In genomic region chr2:65007396-65007795, GRCm38 (mm10) we compare ENCODE assay signal across 21 mouse cellular contexts. TPM values are rescaled to one million over a fixed set of nuclear protein-coding genes. Genes with fewer than 3 reads are reported as not detected.
DNase-seq lines count a peak whose midpoint lies in the region; ATAC-seq and TF ChIP-seq lines count a peak whose summit lies in the region.
"Had no signal": no experiment of that assay in that cellular context is flagged by ENCODE, and none has a peak within 500 bp of the region (broad histone marks: within the 10 kb centered on the region; RNA-seq: fewer than 3 reads in every experiment).

No protein-coding gene starts in this region.

- 0 out of 2 replicates have a peak, but pooled peaks have one; percentile 13 for ATAC-seq in stomach, embryonic 16.5 days (ENCODE audit: insufficient read depth, low FRiP score)
- ATAC-seq: activated CD4-positive, CD25-positive, alpha-beta regulatory T cell, adult 4 months had no signal

- H3K36me3 ChIP-seq in heart, adult 2 months (ENCODE audit: control insufficient read depth, insufficient read depth, low read length) = peaks cover 25% of the 10 kb centered on the region
- no peaks in the 10 kb centered on the region for H3K36me3 ChIP-seq in stomach, embryonic 16.5 days (ENCODE audit: control insufficient read depth, insufficient read depth, low read length)
- H3K36me3 ChIP-seq: forebrain, embryonic 12.5 days; hindbrain, embryonic 13.5 days; lung, embryonic 15.5 days; neural tube, embryonic 15.5 days had no signal

- H3K79me2 ChIP-seq in heart, adult 2 months (replicated peaks; ENCODE audit: control insufficient read depth, insufficient read depth, low read length) = no peaks in the 10 kb centered on the region

- peaks cover 11% of the 10 kb centered on the region for H3K4me1 ChIP-seq in heart, adult 2 months (ENCODE audit: control insufficient read depth, insufficient read depth, low read length)
- H3K4me1 ChIP-seq in cortical plate, adult 2 months (ENCODE audit: control insufficient read depth, insufficient read depth, low read length) = no peaks in the 10 kb centered on the region; the same call in 1 of the 2 replicates
- H3K4me1 ChIP-seq in stomach, embryonic 16.5 days (ENCODE audit: control insufficient read depth, insufficient read depth, low read length) = no peaks in the 10 kb centered on the region
- H3K4me1 ChIP-seq: forebrain, embryonic 12.5 days; hindbrain, embryonic 13.5 days; lung, embryonic 15.5 days; megakaryocyte, embryonic 14.5 days; neural tube, embryonic 15.5 days had no signal

- intact Hi-C loops in heart, adult 2 months (cut with DNase I) = no loop called here

- WGBS in heart, adult 2 months = 39% methylated on average over 2 of the region's 2 CpGs
- 63% methylated on average over 2 of the region's 2 CpGs for whole genome bisulfite sequencing in stomach, embryonic 16.5 days

- TF ChIP-seq CTCF in heart, adult 2 months (IDR thresholded peaks at IDR 0.05) = no peak
- TF ChIP-seq CTCF in layer of hippocampus, adult 2 months (conservative IDR thresholded peaks at IDR 0.05) = no peak
- no peak for TF ChIP-seq CTCF in cortical plate, adult 2 months (IDR thresholded peaks at IDR 0.05; ENCODE audit: extremely low read depth, insufficient read depth, low read length)

- no peak for TF ChIP-seq POLR2A in heart, adult 2 months (IDR thresholded peaks at IDR 0.05; ENCODE audit: insufficient read depth, low read depth, low read length)
- no peak for TF ChIP-seq POLR2A in cortical plate, adult 2 months (IDR thresholded peaks at IDR 0.05; ENCODE audit: extremely low read depth, insufficient read depth, low read length)

- peak in 1 of 2 experiments; percentile 16 for DNase-seq in heart, adult 2 months
- no peak for DNase-seq in heart, adult 9 months (ENCODE audit: low spot score in 2 of 2)
- no peak for DNase-seq in layer of hippocampus, adult 2 months (ENCODE audit: low spot score in 2 of 2)
- DNase-seq in layer of hippocampus, adult 11-12 months (ENCODE audit: low spot score) = no peak
- no peak for DNase-seq in thymus, postnatal 36 days
- no peak for DNase-seq in embryo, embryonic 10 days (ENCODE audit: low spot score)
- DNase-seq: cerebellum, adult 8-10 months; gastrocnemius, postnatal 14 days; liver; right cerebral cortex, adult 18-20 months; thymus, adult 2 months had no signal

- peak overlapping the region; percentile 54 for H3K27ac ChIP-seq in heart, adult 2 months
- H3K27ac ChIP-seq in layer of hippocampus, adult 2 months = peak overlapping the region; percentile 47; the same call in 1 of the 2 replicates
- H3K27ac ChIP-seq in cortical plate, adult 2 months (ENCODE audit: insufficient read depth, low read length) = peak overlapping the region; percentile 64; the same call in 1 of the 2 replicates
- no peak overlapping the region for H3K27ac ChIP-seq in stomach, embryonic 16.5 days (ENCODE audit: low read length)
- H3K27ac ChIP-seq: forebrain, embryonic 12.5 days; hindbrain, embryonic 13.5 days; lung, embryonic 15.5 days; neural tube, embryonic 15.5 days had no signal

- no peak for TF ChIP-seq EP300 in heart, adult 2 months (IDR thresholded peaks at IDR 0.05; ENCODE audit: insufficient read depth, low read depth, low read length)

- H3K4me2 ChIP-seq in stomach, embryonic 16.5 days (ENCODE audit: low read depth, low read length) = no peak overlapping the region
- H3K4me2 ChIP-seq: forebrain, embryonic 12.5 days; hindbrain, embryonic 13.5 days; lung, embryonic 15.5 days; neural tube, embryonic 15.5 days had no signal

- no peak overlapping the region for H3K9ac ChIP-seq in heart, adult 2 months (ENCODE audit: low read depth, low read length)
- no peak overlapping the region for H3K9ac ChIP-seq in stomach, embryonic 16.5 days (ENCODE audit: low read length)
- H3K9ac ChIP-seq: forebrain, embryonic 12.5 days; hindbrain, embryonic 13.5 days; lung, embryonic 15.5 days; neural tube, embryonic 15.5 days had no signal

- no peak overlapping the region for H3K4me3 ChIP-seq in heart, adult 2 months
- H3K4me3 ChIP-seq in layer of hippocampus, adult 2 months = no peak overlapping the region
- no peak overlapping the region for H3K4me3 ChIP-seq in cortical plate, adult 2 months (ENCODE audit: insufficient read depth, low read length)
- H3K4me3 ChIP-seq in stomach, embryonic 16.5 days (replicated peaks; ENCODE audit: low read length) = no peak overlapping the region
- H3K4me3 ChIP-seq: forebrain, embryonic 12.5 days; hindbrain, embryonic 13.5 days; lung, embryonic 15.5 days; megakaryocyte, embryonic 14.5 days; neural tube, embryonic 15.5 days had no signal

- no peaks in the 10 kb centered on the region for H3K27me3 ChIP-seq in heart, adult 2 months (ENCODE audit: control insufficient read depth, insufficient read depth, low read length)
- H3K27me3 ChIP-seq in stomach, embryonic 16.5 days (ENCODE audit: control insufficient read depth, insufficient read depth, low read length) = no peaks in the 10 kb centered on the region
- H3K27me3 ChIP-seq: forebrain, embryonic 12.5 days; hindbrain, embryonic 13.5 days; lung, embryonic 15.5 days; megakaryocyte, embryonic 14.5 days; neural tube, embryonic 15.5 days had no signal

- H3K9me3 ChIP-seq in stomach, embryonic 16.5 days (replicated peaks; ENCODE audit: control insufficient read depth, low read length) = no peaks in the 10 kb centered on the region
- H3K9me3 ChIP-seq: forebrain, embryonic 12.5 days; hindbrain, embryonic 13.5 days; lung, embryonic 15.5 days; neural tube, embryonic 15.5 days had no signal

RNA-seq across cellular contexts. Expression of gene Grb14, which starts 17.4 kb away (rescaled TPM):
- 100 to 1,000 TPM; 191 to 208 TPM for total RNA-seq in heart, adult 2 months (2021)
- 71.1 and 91.0 TPM in 2 replicates for polyA plus RNA-seq in heart, adult 2 months (2012; rRNA removed)
- total RNA-seq in layer of hippocampus, adult 2 months (2021) = 10 to 100 TPM; 41.5 to 44.1 TPM
- 35.1 and 37.1 TPM in 2 replicates for polyA plus RNA-seq in cortical plate, adult 2 months (2012; rRNA removed)
- 16.0 and 18.0 TPM in 2 replicates for polyA plus RNA-seq in stomach, embryonic 16.5 days (2015; fragmentation: Nextera tagmentation; extraction: Ambion mirVana)
- total RNA-seq: MEL; monocyte, adult 5-6 weeks had no signal
- polyA plus RNA-seq: activated CD4-positive, CD25-positive, alpha-beta regulatory T cell, adult 4 months had no signal
